Mouse (Mus musculus) limb, embryonic 13.5 days (tissue): ENCODE measurements around the gene Rab8a. TPM values are rescaled to one million over a fixed set of nuclear protein-coding genes. Genes with fewer than 3 reads are reported as not detected.

ENCODE experiments used
- ATAC-seq: fragments of 200-750 bp; cut with Nextera tagmentation; 2 replicates; pipeline ENCODE4 v1.8.0; 2017; ENCODE audit warnings: low read depth, moderate number of reproducible peaks, moderate TSS enrichment; ENCODE audit not compliant: low FRiP score
- H3K27ac ChIP-seq: fragments of 300-500 bp; sonication (generic); 2 replicates; pipeline ENCODE4 v1.5.1; 2015; ENCODE audit warnings: inconsistent platforms, mild to moderate bottlenecking, moderate library complexity
- H3K27me3 ChIP-seq: fragments of 300-500 bp; sonication (generic); 2 replicates; pipeline ENCODE4 v1.6.1; 2015; ENCODE audit warnings: mild to moderate bottlenecking, inconsistent platforms
- H3K36me3 ChIP-seq: fragments of 300-500 bp; sonication (generic); 2 replicates; pipeline ENCODE4 v1.6.1; 2015; ENCODE audit warnings: inconsistent platforms, mild to moderate bottlenecking, moderate library complexity
- H3K4me1 ChIP-seq: fragments of 300-500 bp; sonication (generic); 2 replicates; pipeline ENCODE4 v1.6.1; 2015; ENCODE audit warnings: inconsistent platforms
- H3K4me2 ChIP-seq: fragments of 300-500 bp; sonication (generic); replicated peaks from 2 replicates; pipeline ENCODE4 v1.6.1; 2015; ENCODE audit warnings: inconsistent platforms, mild to moderate bottlenecking, moderate library complexity
- H3K4me3 ChIP-seq: fragments of 300-500 bp; sonication (generic); 2 replicates; pipeline ENCODE4 v1.5.1; 2015; ENCODE audit warnings: moderate library complexity, mild to moderate bottlenecking, inconsistent platforms
- H3K9ac ChIP-seq: fragments of 300-500 bp; sonication (generic); 2 replicates; pipeline ENCODE4 v1.6.1; 2015; ENCODE audit warnings: mild to moderate bottlenecking, inconsistent platforms
- H3K9me3 ChIP-seq: fragments of 300-500 bp; sonication (generic); 2 replicates; pipeline ENCODE4 v1.6.1; 2016; ENCODE audit warnings: inconsistent platforms
- WGBS: fragments of 180-500 bp; shearing (Covaris S2); methylation state at CpG from one replicate; pipeline ENCODE4 v1.1.7; 2015; 5-methylcytosine and 5-hydroxymethylcytosine counted together
- polyA plus RNA-seq: library from polyadenylated mRNA; unstranded; fragments of >200 nt; fragmentation: Nextera tagmentation; extraction: Ambion mirVana; gene quantifications from 2 replicates; pipeline ENCODE4 v1.2.1, GENCODE M21; 2015

Gene Rab8a
- polyA plus RNA-seq, 1 experiment from 2014 or later, result 121 TPM

DNA sequence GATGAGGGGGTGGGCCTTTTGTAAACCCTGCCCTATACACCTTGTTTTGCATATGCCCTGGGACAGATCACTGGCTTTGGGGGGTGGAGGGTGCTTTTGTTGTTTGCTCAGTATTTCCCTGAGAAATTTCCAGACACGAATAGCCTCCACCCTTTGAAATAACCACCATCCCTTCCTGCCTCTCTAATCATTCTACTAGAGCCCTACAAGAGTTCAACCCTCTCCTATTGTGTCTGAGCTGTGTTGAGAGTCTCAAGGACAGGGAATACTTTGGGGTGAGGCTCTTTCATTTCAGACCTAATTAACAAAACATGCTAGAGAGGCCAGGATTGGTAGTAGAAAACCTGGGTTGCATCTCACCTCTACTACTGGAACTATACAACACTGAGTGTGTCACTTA is 11.9 kb upstream of the Rab8a start:
- no peak for ATAC-seq
- Histone ChIP-seq H3K4me1 (no peaks in the 10 kb centered on the region), H3K4me2 (no peak overlapping the region), H3K27me3 (no peaks in the 10 kb centered on the region), H3K27ac (no peak overlapping the region), H3K9ac (no peak overlapping the region), H3K9me3 (no peaks in the 10 kb centered on the region), H3K36me3 (peaks cover 94% of the 10 kb centered on the region), H3K4me3 (no peak overlapping the region)
- 87% methylated on average over 1 of the region's 1 CpGs for WGBS

DNA sequence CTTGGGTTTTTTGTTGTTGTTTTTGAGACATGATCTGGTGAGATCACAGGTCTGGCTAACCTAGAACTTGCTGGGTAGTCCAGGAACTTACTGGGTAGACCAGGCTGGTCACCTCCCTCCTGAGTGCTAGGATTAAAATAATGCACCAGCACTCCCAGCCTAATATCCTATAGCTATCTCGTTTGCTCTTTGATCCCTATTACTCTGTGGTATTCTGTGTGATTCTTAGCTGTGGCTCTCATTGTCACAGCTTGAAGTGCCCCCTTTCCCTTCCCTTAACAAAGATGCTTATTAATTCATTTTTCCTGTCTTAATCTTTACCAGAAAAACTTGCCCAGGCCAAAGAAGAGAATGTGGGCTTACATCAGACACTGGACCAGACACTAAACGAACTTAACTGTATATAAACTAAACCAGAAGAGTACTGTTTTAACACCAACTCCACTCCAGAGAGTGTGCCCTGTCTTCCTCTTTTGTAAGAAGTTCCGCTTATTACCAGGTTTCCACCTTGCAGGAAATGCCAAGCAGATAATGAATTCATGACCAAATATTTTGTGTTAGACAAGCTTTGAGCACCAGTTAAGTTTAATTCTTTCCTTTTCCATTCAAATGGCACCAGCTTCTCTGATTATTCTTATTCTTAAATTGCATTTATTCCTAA is 9.5 kb upstream of the Rab8a start:
- no peak overlapping the region for H3K9ac ChIP-seq
- H3K4me3 ChIP-seq, result no peak overlapping the region
- H3K9me3 ChIP-seq, result no peaks in the 10 kb centered on the region
- no peaks in the 10 kb centered on the region for H3K4me1 ChIP-seq
- ATAC-seq, result no peak
- H3K36me3 ChIP-seq, result peaks cover 74% of the 10 kb centered on the region
- 86% methylated on average over 3 of the region's 3 CpGs for WGBS
- no peaks in the 10 kb centered on the region for H3K27me3 ChIP-seq
- no peak overlapping the region for H3K27ac ChIP-seq
- H3K4me2 ChIP-seq, result no peak overlapping the region

DNA sequence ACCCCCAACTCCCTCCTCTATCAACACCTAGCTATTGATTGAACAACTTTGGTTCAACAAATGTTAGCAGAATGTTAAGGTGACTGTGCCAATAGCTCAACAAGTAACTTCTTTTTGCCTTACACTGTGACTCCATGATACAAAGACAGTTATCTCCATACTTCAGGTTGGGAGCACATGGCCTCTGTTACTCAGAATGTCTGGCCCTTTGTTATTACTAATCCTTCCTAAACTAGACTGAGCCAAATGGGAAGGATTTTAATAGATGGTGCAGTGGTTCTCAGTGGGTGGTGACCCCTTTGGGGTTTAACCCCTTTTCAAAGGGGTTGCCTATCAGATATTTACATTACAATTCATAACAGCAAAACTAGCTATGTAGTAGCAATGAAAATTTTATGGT is 7.6 kb upstream of the Rab8a start:
- Histone ChIP-seq H3K4me2 (no peak overlapping the region), H3K9ac (no peak overlapping the region), H3K27ac (no peak overlapping the region), H3K9me3 (no peaks in the 10 kb centered on the region), H3K27me3 (no peaks in the 10 kb centered on the region), H3K36me3 (peaks cover 56% of the 10 kb centered on the region), H3K4me3 (no peak overlapping the region), H3K4me1 (peaks cover under 1% of the 10 kb centered on the region; the same call in 1 of the 2 replicates)
- no peak for ATAC-seq

DNA sequence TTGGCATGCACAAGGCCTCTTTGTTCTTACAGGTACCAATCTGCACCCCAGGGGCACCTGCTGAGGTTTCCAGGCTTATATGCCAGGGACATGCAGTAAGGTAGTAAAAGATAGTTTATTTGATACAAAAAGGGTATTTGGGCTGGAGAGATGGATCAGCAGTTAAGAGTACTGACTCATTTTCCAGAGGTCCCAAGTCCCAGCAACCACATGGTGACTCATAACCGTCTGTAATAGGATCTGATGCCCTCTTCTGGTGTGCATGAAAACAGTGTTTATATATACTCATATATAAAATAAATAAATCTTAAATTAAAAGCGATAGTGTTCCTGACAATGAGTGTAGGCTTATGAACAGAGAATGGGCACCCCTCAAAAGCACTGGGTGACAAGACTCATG is 2.9 kb upstream of the Rab8a start:
- H3K9me3 ChIP-seq, result no peaks in the 10 kb centered on the region
- no peak overlapping the region for H3K27ac ChIP-seq
- H3K4me3 ChIP-seq, result no peak overlapping the region
- H3K4me1 ChIP-seq, result peaks cover 31% of the 10 kb centered on the region
- no peak overlapping the region for H3K9ac ChIP-seq
- 83% methylated on average over 2 of the region's 2 CpGs for WGBS
- ATAC-seq, result no peak
- H3K36me3 ChIP-seq, result peaks cover 14% of the 10 kb centered on the region
- H3K27me3 ChIP-seq, result no peaks in the 10 kb centered on the region
- no peak overlapping the region for H3K4me2 ChIP-seq

DNA sequence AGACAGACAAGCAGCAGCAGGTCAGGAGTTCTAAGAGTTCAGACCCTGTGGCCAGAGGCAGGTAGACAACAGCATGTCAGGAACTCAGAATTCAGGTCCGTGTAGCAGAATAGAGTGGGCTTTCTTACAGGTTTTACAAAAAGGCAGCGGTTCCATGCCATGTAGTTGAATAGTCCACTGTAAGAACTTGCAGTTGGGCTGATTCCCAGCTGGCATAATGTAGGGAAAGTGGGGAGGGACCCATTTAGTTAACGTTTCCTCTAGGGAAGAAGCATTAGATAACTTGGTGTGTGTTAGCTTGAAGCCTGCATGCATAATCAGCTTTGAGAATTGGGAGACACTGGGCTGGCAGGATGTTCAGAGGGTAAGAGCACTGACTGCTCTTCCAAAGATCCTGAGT is 2.3 kb upstream of the Rab8a start:
- WGBS, result 79% methylated on average over 3 of the region's 3 CpGs
- no peak overlapping the region for H3K9ac ChIP-seq
- no peak overlapping the region for H3K4me3 ChIP-seq
- no peaks in the 10 kb centered on the region for H3K27me3 ChIP-seq
- H3K9me3 ChIP-seq, result no peaks in the 10 kb centered on the region
- no peak for ATAC-seq
- peaks cover 35% of the 10 kb centered on the region for H3K4me1 ChIP-seq
- no peak overlapping the region for H3K4me2 ChIP-seq
- no peak overlapping the region for H3K27ac ChIP-seq
- peaks cover 8% of the 10 kb centered on the region for H3K36me3 ChIP-seq

DNA sequence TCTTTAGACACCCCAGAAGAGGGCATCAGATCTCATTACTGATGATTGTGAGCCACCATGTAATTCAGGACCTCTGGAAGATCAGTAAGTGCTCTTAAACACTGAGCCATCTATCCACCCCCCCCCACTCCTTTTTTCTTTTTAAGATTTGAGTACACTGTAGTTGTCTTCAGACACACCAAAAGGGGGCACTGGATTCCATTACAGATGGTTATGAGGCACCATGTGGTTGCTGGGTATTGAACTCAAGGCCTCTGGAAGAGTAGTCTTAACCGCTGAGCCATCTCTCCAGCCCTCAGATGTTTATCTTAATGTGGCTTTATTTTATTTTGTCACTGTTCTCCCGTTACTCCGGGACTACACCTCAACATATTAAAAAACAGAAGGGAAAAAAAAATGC is 993 bp upstream of the Rab8a start:
- Histone ChIP-seq H3K9ac (no peak overlapping the region; the same call in 1 of the 2 replicates), H3K4me3 (peak overlapping the region; percentile 44), H3K4me2 (peak overlapping the region; percentile 68), H3K36me3 (peaks cover 11% of the 10 kb centered on the region), H3K27me3 (no peaks in the 10 kb centered on the region), H3K4me1 (peaks cover 35% of the 10 kb centered on the region), H3K27ac (no peak overlapping the region), H3K9me3 (no peaks in the 10 kb centered on the region)
- no peak for ATAC-seq
- WGBS, result 65% methylated on average over 3 of the region's 3 CpGs

DNA sequence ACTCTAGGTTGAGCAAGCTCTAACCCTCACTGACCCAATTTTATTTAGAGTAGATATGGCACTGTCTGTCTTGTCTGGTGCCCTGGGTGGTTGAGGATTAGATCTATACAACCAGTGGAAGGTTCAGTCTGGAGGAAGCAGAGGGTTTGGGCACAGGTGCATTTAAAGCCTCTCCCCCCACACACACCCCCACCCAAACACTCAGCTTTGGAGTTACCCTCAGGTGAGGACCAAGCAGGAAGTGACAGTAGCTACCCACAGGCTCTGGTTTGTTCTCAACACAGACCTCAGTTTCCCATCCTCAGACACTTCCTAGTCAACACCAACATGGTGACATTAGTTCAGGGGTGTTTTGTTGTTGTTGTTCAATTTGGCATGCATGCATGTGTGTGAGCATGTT is 1.8 kb downstream of the Rab8a start:
- Histone ChIP-seq H3K4me1 (peaks cover 35% of the 10 kb centered on the region), H3K9me3 (no peaks in the 10 kb centered on the region), H3K4me3 (no peak overlapping the region), H3K36me3 (peaks cover 25% of the 10 kb centered on the region), H3K4me2 (peak overlapping the region; percentile 85; the same call in 1 of the 2 replicates), H3K27ac (no peak overlapping the region), H3K27me3 (no peaks in the 10 kb centered on the region), H3K9ac (no peak overlapping the region)
- ATAC-seq, result no peak

DNA sequence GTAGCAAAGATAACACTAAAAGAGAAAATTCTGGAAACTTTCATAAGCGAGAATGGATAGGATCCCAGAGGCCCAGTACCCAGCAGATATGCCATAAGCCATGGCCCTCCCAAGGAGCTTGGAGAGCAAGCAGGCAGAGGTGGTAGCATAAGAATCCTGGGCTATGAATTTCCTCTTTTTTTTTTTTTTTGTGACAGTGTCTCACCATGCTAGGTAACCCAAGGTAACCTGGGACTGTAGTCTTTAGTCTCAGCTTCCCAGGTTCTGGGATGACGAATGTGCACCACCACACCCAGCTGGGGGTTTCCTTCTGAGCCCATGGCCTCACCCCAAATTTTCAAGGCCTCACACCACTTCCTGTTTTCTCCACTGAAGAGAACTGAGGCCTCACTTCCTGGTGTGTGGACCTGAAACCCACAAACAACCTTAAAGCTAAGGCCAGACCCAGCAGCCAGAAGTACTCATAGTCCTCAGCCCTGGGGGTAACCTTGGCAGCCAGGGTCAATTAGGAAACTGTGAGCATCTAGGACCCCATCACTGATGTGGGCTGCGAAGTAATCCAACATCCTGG is 8.2 kb downstream of the Rab8a start:
- Histone ChIP-seq H3K36me3 (peaks cover 85% of the 10 kb centered on the region), H3K27ac (no peak overlapping the region), H3K9me3 (no peaks in the 10 kb centered on the region), H3K9ac (no peak overlapping the region), H3K4me1 (no peaks in the 10 kb centered on the region), H3K4me2 (no peak overlapping the region), H3K4me3 (no peak overlapping the region), H3K27me3 (no peaks in the 10 kb centered on the region)
- WGBS, result 93% methylated on average over 3 of the region's 3 CpGs
- ATAC-seq, result no peak

DNA sequence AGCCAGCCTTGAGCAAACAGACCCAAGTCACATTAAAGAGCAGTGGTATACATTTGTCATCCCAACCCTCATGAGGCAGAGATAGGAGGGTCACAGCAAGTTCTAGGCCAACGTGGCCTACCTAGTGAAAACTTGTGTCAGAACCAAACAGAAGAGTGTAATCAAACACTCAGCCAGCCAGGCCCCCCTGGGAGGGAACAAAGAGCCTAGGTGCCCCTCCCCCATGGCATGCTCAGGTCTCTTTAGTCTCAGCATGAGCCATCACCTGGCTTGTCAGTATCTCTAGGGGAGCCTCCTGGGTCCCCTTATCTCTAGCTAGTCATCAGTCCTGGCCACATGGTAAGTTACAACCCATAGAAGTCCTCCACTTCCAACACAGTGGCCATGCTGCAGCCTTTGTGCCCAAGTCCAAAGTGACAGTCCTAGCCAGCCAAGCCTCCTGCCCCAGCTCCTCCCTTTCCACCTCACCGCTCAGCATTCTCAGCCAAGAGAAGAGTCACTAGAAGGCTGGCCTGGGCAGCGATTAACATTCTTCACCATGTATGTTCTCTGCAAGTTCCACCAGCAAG is 8.8 kb downstream of the Rab8a start:
- Histone ChIP-seq H3K4me2 (no peak overlapping the region), H3K9ac (no peak overlapping the region), H3K9me3 (no peaks in the 10 kb centered on the region), H3K27ac (no peak overlapping the region), H3K4me1 (no peaks in the 10 kb centered on the region), H3K27me3 (no peaks in the 10 kb centered on the region), H3K36me3 (peaks cover 85% of the 10 kb centered on the region), H3K4me3 (no peak overlapping the region)
- 85% methylated on average over 3 of the region's 3 CpGs for WGBS
- no peak for ATAC-seq

DNA sequence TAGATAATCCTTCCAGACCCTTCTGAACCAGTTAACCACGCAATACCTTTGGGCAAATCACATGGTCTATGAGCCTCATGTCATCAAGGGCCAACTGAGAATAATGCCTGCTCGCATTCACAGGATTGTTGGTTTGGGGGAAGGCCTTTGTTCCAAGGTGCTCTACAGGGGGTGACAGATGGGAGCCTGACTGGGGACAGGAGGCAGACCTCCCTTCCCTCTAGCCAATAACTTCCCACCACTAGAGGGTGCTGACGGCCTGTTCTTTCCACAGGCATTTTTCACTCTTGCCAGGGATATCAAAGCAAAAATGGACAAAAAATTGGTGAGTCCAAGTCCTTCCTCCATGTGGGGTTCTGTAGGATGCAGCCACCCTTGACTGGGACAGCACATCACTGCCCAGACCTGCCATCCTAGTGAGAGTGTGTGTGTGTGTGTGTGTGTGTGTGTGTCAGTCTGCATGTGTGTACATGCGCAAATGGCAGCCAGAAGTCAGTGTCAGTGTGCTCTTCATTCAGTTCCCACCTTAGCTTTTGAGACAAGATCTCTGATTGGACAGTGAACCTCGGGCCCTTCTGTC is 16.4 kb downstream of the Rab8a start:
- H3K4me2 ChIP-seq, result no peak overlapping the region
- H3K36me3 ChIP-seq, result peaks cover 97% of the 10 kb centered on the region
- H3K4me1 ChIP-seq, result no peaks in the 10 kb centered on the region
- H3K9ac ChIP-seq, result no peak overlapping the region
- 0 out of 2 replicates have a peak, but pooled peaks have one; percentile 41 for ATAC-seq
- no peak overlapping the region for H3K27ac ChIP-seq
- no peaks in the 10 kb centered on the region for H3K9me3 ChIP-seq
- 63% methylated on average over 5 of the region's 5 CpGs for WGBS
- no peak overlapping the region for H3K4me3 ChIP-seq
- H3K27me3 ChIP-seq, result no peaks in the 10 kb centered on the region

DNA sequence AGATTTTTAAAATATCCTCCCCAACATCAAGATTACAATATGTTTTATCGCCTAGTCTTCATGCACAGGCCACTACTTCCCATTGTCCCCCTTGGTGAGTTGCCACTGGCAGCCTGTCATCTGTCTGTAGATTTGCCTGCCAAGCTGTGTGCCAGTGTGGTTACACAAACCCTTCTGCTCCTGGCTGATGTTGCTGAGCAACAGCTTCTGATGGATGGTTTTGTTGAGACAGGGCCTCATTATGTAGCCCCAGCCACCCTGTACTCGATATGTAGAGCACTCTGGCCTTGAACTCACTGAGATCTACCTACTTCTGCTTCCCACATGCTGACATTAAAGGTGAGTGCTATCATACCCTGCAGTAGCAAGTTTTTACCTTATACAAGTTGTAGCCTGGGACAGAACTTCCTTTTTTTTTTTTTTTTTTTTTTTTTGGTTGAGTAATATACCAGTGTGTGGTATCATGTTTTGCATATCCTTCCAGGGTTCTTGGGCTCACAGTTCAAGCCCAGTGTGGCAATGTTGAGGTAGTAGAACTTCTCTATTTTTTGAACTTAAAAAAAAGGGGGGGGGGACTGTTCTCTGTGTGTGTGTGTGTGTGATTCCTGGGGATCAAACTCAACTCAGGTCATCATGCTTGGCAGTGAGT is 22.7 kb downstream of the Rab8a start:
- no peak for ATAC-seq
- Histone ChIP-seq H3K4me1 (no peaks in the 10 kb centered on the region), H3K27ac (no peak overlapping the region), H3K4me2 (no peak overlapping the region), H3K36me3 (peaks cover 34% of the 10 kb centered on the region), H3K9me3 (no peaks in the 10 kb centered on the region), H3K9ac (no peak overlapping the region), H3K4me3 (no peak overlapping the region), H3K27me3 (no peaks in the 10 kb centered on the region)
- WGBS, result 86% methylated on average over 2 of the region's 2 CpGs

DNA sequence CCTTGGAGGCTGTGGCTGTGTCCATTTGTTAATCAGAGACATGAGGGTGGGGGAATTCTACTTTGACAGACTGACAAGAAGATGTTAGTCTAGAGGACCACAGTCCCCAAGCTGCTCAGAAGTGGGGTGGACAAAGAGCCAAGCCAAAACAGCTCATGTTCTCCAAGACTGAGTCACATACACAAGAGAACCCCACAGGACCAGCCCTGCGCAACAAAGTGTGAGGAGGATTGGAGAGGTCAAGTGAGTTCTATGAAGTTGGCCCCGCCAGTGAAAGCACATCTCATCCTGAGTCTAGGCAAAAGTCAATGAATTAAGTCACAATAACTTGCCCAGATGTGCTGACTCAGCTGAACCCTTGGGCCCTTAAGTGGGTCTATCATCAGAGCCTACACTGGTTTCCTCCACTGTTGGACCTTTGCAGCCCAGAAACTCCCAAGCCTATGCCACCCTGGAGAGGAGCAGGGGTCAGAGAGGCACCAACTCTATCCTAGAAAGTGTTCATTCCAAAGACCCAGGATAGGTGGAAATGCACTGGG is 26.9 kb downstream of the Rab8a start:
- WGBS, result 91% methylated on average over 2 of the region's 2 CpGs
- Histone ChIP-seq H3K36me3 (no peaks in the 10 kb centered on the region), H3K4me2 (no peak overlapping the region), H3K9me3 (0 out of 2 replicates have a peak, but pooled peaks cover 2% of the 10 kb centered on the region), H3K4me1 (no peaks in the 10 kb centered on the region), H3K9ac (no peak overlapping the region), H3K27me3 (no peaks in the 10 kb centered on the region), H3K4me3 (no peak overlapping the region), H3K27ac (no peak overlapping the region)
- ATAC-seq, result no peak
